Mouse (Mus musculus) layer of hippocampus, adult 18-20 months (tissue): ENCODE measurements at regions not wholly inside any gene's neighbourhood (a gene's known extent, or its start where the extent isn't known, plus 50 kb on each side); places are given as distances from the start of the nearest gene placed in this dataset.

Source experiments
- DNase-seq, 2 experiments: peaks; one replicate each; pipeline ENCODE4 v3.0.0; 2022; ENCODE audit warnings: low spot score in 2 of 2

- DNase-seq: no peak
Measured at GRCm38 (mm10) chr4:152948956-152949355, 471.3 kb upstream of the Kcnab2 start.

- DNase-seq: no peak
Measured at GRCm38 (mm10) chr4:152941159-152941558, 463.5 kb upstream of the Kcnab2 start.

GRCm38 (mm10) chr4:152936614-152937013 is 458.9 kb upstream of the Kcnab2 start:
- no peak for DNase-seq

GRCm38 (mm10) chr4:152935484-152935883 is 457.8 kb upstream of the Kcnab2 start:
- DNase-seq: no peak

- no peak for DNase-seq
Measured at GRCm38 (mm10) chr4:152928422-152928985, 450.8 kb upstream of the Kcnab2 start.

GRCm38 (mm10) chr4:152920261-152920660 is 442.6 kb upstream of the Kcnab2 start:
- DNase-seq: no peak

- no peak for DNase-seq
Measured at GRCm38 (mm10) chr4:152919851-152920250, 442.2 kb upstream of the Kcnab2 start.

GRCm38 (mm10) chr4:152916576-152916975 is 438.9 kb upstream of the Kcnab2 start:
- DNase-seq: no peak

- DNase-seq: no peak
Measured at GRCm38 (mm10) chr4:152913497-152913896, 435.8 kb upstream of the Kcnab2 start.

GRCm38 (mm10) chr4:152912846-152913245 is 435.2 kb upstream of the Kcnab2 start:
- DNase-seq: no peak

GRCm38 (mm10) chr4:152908235-152908634 is 430.6 kb upstream of the Kcnab2 start:
- peak; percentile 21 to 40 for DNase-seq

- DNase-seq: no peak
Measured at GRCm38 (mm10) chr4:152902851-152903250, 425.2 kb upstream of the Kcnab2 start.

GRCm38 (mm10) chr4:152900049-152900448 is 422.4 kb upstream of the Kcnab2 start:
- peak in 1 of 2 experiments; percentile 61 for DNase-seq

GRCm38 (mm10) chr4:152895076-152895475 is 417.4 kb upstream of the Kcnab2 start:
- peak in 1 of 2 experiments; percentile 47 for DNase-seq

GRCm38 (mm10) chr4:152892997-152893396 is 415.3 kb upstream of the Kcnab2 start:
- DNase-seq: no peak

GRCm38 (mm10) chr4:152889211-152889610 is 411.5 kb upstream of the Kcnab2 start:
- no peak for DNase-seq

- DNase-seq: no peak
Measured at GRCm38 (mm10) chr4:152888306-152888705, 410.6 kb upstream of the Kcnab2 start.

GRCm38 (mm10) chr4:152886773-152887172 is 409.1 kb upstream of the Kcnab2 start:
- no peak for DNase-seq

GRCm38 (mm10) chr4:152881433-152881930 is 403.8 kb upstream of the Kcnab2 start:
- no peak for DNase-seq

- no peak for DNase-seq
Measured at GRCm38 (mm10) chr4:152880368-152880767, 402.7 kb upstream of the Kcnab2 start.

- DNase-seq: no peak
Measured at GRCm38 (mm10) chr4:152878941-152879340, 401.3 kb upstream of the Kcnab2 start.

GRCm38 (mm10) chr4:152878401-152878800 is 400.7 kb upstream of the Kcnab2 start:
- no peak for DNase-seq

- DNase-seq: no peak
Measured at GRCm38 (mm10) chr4:152870046-152870445, 392.4 kb upstream of the Kcnab2 start.
